Mouse (Mus musculus): ENCODE results near the gene Sypl2.

The Sypl2 gene

GRCm38 (mm10) chr3:108178756-108179715 is 47.4 kb downstream of the Sypl2 start:
- DNase-seq (ENCODE audit: low spot score in 2 of 2) = no peak

GRCm38 (mm10) chr3:108174672-108175531 is 51.5 kb downstream of the Sypl2 start:
- DNase-seq (ENCODE audit: low spot score in 2 of 2) = peak; percentile 18 to 56

GRCm38 (mm10) chr3:108169199-108169598 is 57.2 kb downstream of the Sypl2 start:
- DNase-seq (ENCODE audit: low spot score in 2 of 2) = no peak

GRCm38 (mm10) chr3:108167499-108167898 is 58.9 kb downstream of the Sypl2 start:
- DNase-seq (ENCODE audit: low spot score in 2 of 2) = no peak

- no peak for DNase-seq (ENCODE audit: low spot score in 2 of 2)
These were observed 59.8 kb downstream of the Sypl2 start for GRCm38 (mm10) chr3:108166486-108167211.

GRCm38 (mm10) chr3:108165532-108166315 is 60.7 kb downstream of the Sypl2 start:
- no peak for DNase-seq (ENCODE audit: low spot score in 2 of 2)

GRCm38 (mm10) chr3:108164807-108165206 is 61.6 kb downstream of the Sypl2 start:
- peak; percentile 68 to 71 for DNase-seq (ENCODE audit: low spot score in 2 of 2)

GRCm38 (mm10) chr3:108164091-108164490 is 62.4 kb downstream of the Sypl2 start:
- DNase-seq (ENCODE audit: low spot score in 2 of 2) = no peak

Measured in urinary bladder, postnatal 36 days (tissue).